Mouse (Mus musculus): ENCODE measurements at regions not wholly inside any gene's neighbourhood (a gene's known extent, or its start where the extent isn't known, plus 50 kb on each side); places are given as distances from the start of the nearest gene placed in this dataset.
"Not testable (repeated sequence)": the region's sequence is repeated elsewhere in the genome, so short reads cannot be mapped to it uniquely, and the experiment has no call there.

GRCm38 (mm10) chr14:27562564-27562963 lies 54.3 kb upstream of the Ccdc66 start:
- not testable (repeated sequence) for ATAC-seq (replicated peaks; ENCODE audit: low FRiP score, poor library complexity, severe bottlenecking)

GRCm38 (mm10) chr14:27561974-27562373 lies 53.7 kb upstream of the Ccdc66 start:
- ATAC-seq (replicated peaks; ENCODE audit: low FRiP score, poor library complexity, severe bottlenecking): not testable (repeated sequence)

GRCm38 (mm10) chr14:27560434-27560833 lies 52.2 kb upstream of the Ccdc66 start:
- ATAC-seq (replicated peaks; ENCODE audit: low FRiP score, poor library complexity, severe bottlenecking): 0 out of 2 replicates have a peak, but pooled peaks have one; percentile 42

- no peak for ATAC-seq (replicated peaks; ENCODE audit: low FRiP score, poor library complexity, severe bottlenecking)
These were observed 50.7 kb upstream of the Ccdc66 start for GRCm38 (mm10) chr14:27558794-27559491.
